Mouse (Mus musculus) limb, embryonic 15.5 days (tissue): ENCODE data around the gene Selenot. TPM values are rescaled to one million over a fixed set of nuclear protein-coding genes. Genes with fewer than 3 reads are reported as not detected.

Experiments used
- ATAC-seq: fragments of 200-750 bp; cut with Nextera tagmentation; 2 replicates; pipeline ENCODE4 v1.8.0; 2017; ENCODE audit warnings: low read depth, moderate TSS enrichment; ENCODE audit not compliant: insufficient number of reproducible peaks, low FRiP score, low TSS enrichment
- H3K27ac ChIP-seq: fragments of 300-500 bp; sonication (generic); 2 replicates; pipeline ENCODE4 v1.5.1; 2015; ENCODE audit warnings: moderate library complexity, mild to moderate bottlenecking, inconsistent platforms
- H3K27me3 ChIP-seq: fragments of 300-500 bp; sonication (generic); 2 replicates; pipeline ENCODE4 v1.6.1; 2015; ENCODE audit warnings: inconsistent platforms
- H3K36me3 ChIP-seq: fragments of 300-500 bp; sonication (generic); 2 replicates; pipeline ENCODE4 v1.6.1; 2015; ENCODE audit warnings: inconsistent platforms
- H3K4me1 ChIP-seq: fragments of 300-500 bp; sonication (generic); 2 replicates; pipeline ENCODE4 v1.6.1; 2015; ENCODE audit warnings: inconsistent platforms
- H3K4me2 ChIP-seq: fragments of 300-500 bp; sonication (generic); 2 replicates; pipeline ENCODE4 v1.6.1; 2015; ENCODE audit warnings: mild to moderate bottlenecking, inconsistent platforms
- H3K4me3 ChIP-seq: fragments of 300-500 bp; sonication (generic); 2 replicates; pipeline ENCODE4 v1.5.1; 2015; ENCODE audit warnings: mild to moderate bottlenecking, inconsistent platforms
- H3K9ac ChIP-seq: fragments of 300-500 bp; sonication (generic); 2 replicates; pipeline ENCODE4 v1.6.1; 2015; ENCODE audit warnings: inconsistent platforms
- H3K9me3 ChIP-seq: fragments of 300-500 bp; sonication (generic); 2 replicates; pipeline ENCODE4 v1.6.1; 2016; ENCODE audit warnings: inconsistent platforms
- whole genome bisulfite sequencing: fragments of 180-500 bp; shearing (Covaris S2); methylation state at CpG from one replicate; pipeline ENCODE4 v1.1.7; 2015; 5-methylcytosine and 5-hydroxymethylcytosine counted together
- polyA plus RNA-seq: library from polyadenylated mRNA; unstranded; fragments of >200 nt; fragmentation: Nextera tagmentation; extraction: Ambion mirVana; gene quantifications from 2 replicates; pipeline ENCODE4 v1.2.1, GENCODE M21; 2015

Gene Selenot
- polyA plus RNA-seq: 14.1 and 15.7 TPM in 2 replicates

- H3K27ac ChIP-seq: peak within 1 kb of the TSS; percentile 99
- 2% methylated on average over 59 of the region's 59 CpGs for WGBS
Observed at GRCm38 (mm10) chr3:58576137-58577066, at the start of gene Selenot. TSS of gene Selenot (plus strand) at chr3:58576636.

GRCm38 (mm10) chr3:58536573-58536972 is 39.9 kb upstream of the Selenot start:
- WGBS: 95% methylated on average over 3 of the region's 3 CpGs
- peaks cover 45% of the 10 kb centered on the region for H3K36me3 ChIP-seq
- no peak overlapping the region for H3K27ac ChIP-seq
- H3K9me3 ChIP-seq: no peaks in the 10 kb centered on the region
- H3K9ac ChIP-seq: no peak overlapping the region
- H3K4me3 ChIP-seq: no peak overlapping the region
- ATAC-seq: no peak
- H3K27me3 ChIP-seq: no peaks in the 10 kb centered on the region
- no peak overlapping the region for H3K4me2 ChIP-seq
- H3K4me1 ChIP-seq: no peaks in the 10 kb centered on the region

More at GRCm38 (mm10) chr3:58576137-58577066, at the start of gene Selenot:
- H3K4me2 ChIP-seq: peak within 1 kb of the TSS; percentile 40
- H3K9ac ChIP-seq: peak within 1 kb of the TSS; percentile 93
- no peaks in the 10 kb centered on the region for H3K9me3 ChIP-seq
- peak; percentile 93 for ATAC-seq
- H3K4me3 ChIP-seq: peak within 1 kb of the TSS; percentile 85
- no peaks in the 10 kb centered on the region for H3K27me3 ChIP-seq
- H3K36me3 ChIP-seq: 0 out of 2 replicates have a peak, but pooled peaks cover 2% of the 10 kb centered on the region
- H3K4me1 ChIP-seq: 0 out of 2 replicates have a peak, but pooled peaks cover 5% of the 10 kb centered on the region

- H3K36me3 ChIP-seq: peaks cover 76% of the 10 kb centered on the region
- H3K4me3 ChIP-seq: no peak overlapping the region
- H3K27ac ChIP-seq: no peak overlapping the region
- no peak overlapping the region for H3K4me2 ChIP-seq
- no peak overlapping the region for H3K9ac ChIP-seq
- H3K4me1 ChIP-seq: no peaks in the 10 kb centered on the region
- no peaks in the 10 kb centered on the region for H3K27me3 ChIP-seq
- WGBS: 71% methylated on average over 1 of the region's 1 CpGs
- H3K9me3 ChIP-seq: no peaks in the 10 kb centered on the region
- no peak for ATAC-seq
Observed at GRCm38 (mm10) chr3:58552001-58552811, 24.2 kb upstream of the Selenot start.

- peaks cover 53% of the 10 kb centered on the region for H3K36me3 ChIP-seq
- no peaks in the 10 kb centered on the region for H3K9me3 ChIP-seq
- no peak for ATAC-seq
- no peak overlapping the region for H3K4me2 ChIP-seq
- no peaks in the 10 kb centered on the region for H3K27me3 ChIP-seq
- WGBS: 88% methylated on average over 7 of the region's 7 CpGs
- H3K9ac ChIP-seq: no peak overlapping the region
- H3K4me3 ChIP-seq: no peak overlapping the region
- no peaks in the 10 kb centered on the region for H3K4me1 ChIP-seq
- no peak overlapping the region for H3K27ac ChIP-seq
Observed at GRCm38 (mm10) chr3:58556649-58557048, 19.8 kb upstream of the Selenot start.

- Histone ChIP-seq H3K27ac (no peak overlapping the region), H3K4me3 (no peak overlapping the region), H3K27me3 (no peaks in the 10 kb centered on the region), H3K36me3 (peaks cover 28% of the 10 kb centered on the region), H3K9me3 (no peaks in the 10 kb centered on the region), H3K9ac (no peak overlapping the region), H3K4me1 (no peaks in the 10 kb centered on the region), H3K4me2 (no peak overlapping the region)
- 36% methylated on average over 2 of the region's 2 CpGs for WGBS
- ATAC-seq: no peak
Observed at GRCm38 (mm10) chr3:58559887-58560286, 16.5 kb upstream of the Selenot start.

- no peak overlapping the region for H3K4me2 ChIP-seq
- H3K4me3 ChIP-seq: no peak overlapping the region
- ATAC-seq: no peak
- H3K9me3 ChIP-seq: no peaks in the 10 kb centered on the region
- H3K4me1 ChIP-seq: no peaks in the 10 kb centered on the region
- H3K9ac ChIP-seq: no peak overlapping the region
- H3K36me3 ChIP-seq: peaks cover 13% of the 10 kb centered on the region
- no peak overlapping the region for H3K27ac ChIP-seq
- H3K27me3 ChIP-seq: no peaks in the 10 kb centered on the region
- 68% methylated on average over 2 of the region's 2 CpGs for whole genome bisulfite sequencing
Observed at GRCm38 (mm10) chr3:58561437-58561836, 15.0 kb upstream of the Selenot start.

- no peaks in the 10 kb centered on the region for H3K9me3 ChIP-seq
- H3K4me1 ChIP-seq: no peaks in the 10 kb centered on the region
- no peak overlapping the region for H3K9ac ChIP-seq
- no peaks in the 10 kb centered on the region for H3K27me3 ChIP-seq
- H3K4me2 ChIP-seq: no peak overlapping the region
- 74% methylated on average over 3 of the region's 3 CpGs for WGBS
- no peak overlapping the region for H3K4me3 ChIP-seq
- H3K36me3 ChIP-seq: no peaks in the 10 kb centered on the region
- no peak for ATAC-seq
- H3K27ac ChIP-seq: no peak overlapping the region
Observed at GRCm38 (mm10) chr3:58570821-58571220, 5.6 kb upstream of the Selenot start.

- Histone ChIP-seq H3K4me2 (peak overlapping the region; percentile 40), H3K36me3 (0 out of 2 replicates have a peak, but pooled peaks cover 2% of the 10 kb centered on the region), H3K9me3 (no peaks in the 10 kb centered on the region), H3K4me3 (peak overlapping the region; percentile 85), H3K27ac (peak overlapping the region; percentile 99), H3K4me1 (0 out of 2 replicates have a peak, but pooled peaks cover 5% of the 10 kb centered on the region), H3K27me3 (no peaks in the 10 kb centered on the region), H3K9ac (peak overlapping the region; percentile 93)
- ATAC-seq: peak; percentile 54; the same call in 1 of the 2 replicates
- WGBS: 0% methylated on average over 35 of the region's 36 CpGs
Observed at GRCm38 (mm10) chr3:58577067-58577503, 649 bp downstream of the Selenot start.

GRCm38 (mm10) chr3:58577506-58578050 is 1.1 kb downstream of the Selenot start:
- 0 out of 2 replicates have a peak, but pooled peaks cover 9% of the 10 kb centered on the region for H3K4me1 ChIP-seq
- 11% methylated on average over 8 of the region's 8 CpGs for WGBS
- H3K4me2 ChIP-seq: peak overlapping the region; percentile 40
- 0 out of 2 replicates have a peak, but pooled peaks cover 2% of the 10 kb centered on the region for H3K36me3 ChIP-seq
- ATAC-seq: no peak
- no peaks in the 10 kb centered on the region for H3K9me3 ChIP-seq
- H3K9ac ChIP-seq: peak overlapping the region; percentile 93; the same call in 1 of the 2 replicates
- peak overlapping the region; percentile 85 for H3K4me3 ChIP-seq
- H3K27me3 ChIP-seq: no peaks in the 10 kb centered on the region
- H3K27ac ChIP-seq: peak overlapping the region; percentile 99; the same call in 1 of the 2 replicates

DNA sequence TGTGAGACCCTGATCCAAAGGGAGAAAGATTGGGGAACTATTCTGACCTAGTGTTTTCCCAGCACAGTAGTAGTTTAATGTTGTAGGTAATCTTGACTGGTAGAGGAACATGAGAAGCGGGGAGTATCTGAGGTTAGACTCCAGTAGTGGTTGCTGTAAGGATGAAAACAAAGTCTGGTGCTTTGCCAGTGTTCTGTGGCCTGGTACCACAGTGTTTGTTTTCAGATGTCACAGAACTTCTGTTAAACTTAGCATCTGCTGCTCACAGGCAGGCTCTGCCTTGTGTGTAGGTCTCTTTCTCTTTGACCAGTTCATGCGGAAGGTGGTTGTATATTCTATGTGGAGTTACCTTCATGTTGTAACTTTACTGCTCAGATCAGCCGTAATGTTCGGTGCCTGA is 5.1 kb downstream of the Selenot start:
- Histone ChIP-seq H3K4me1 (0 out of 2 replicates have a peak, but pooled peaks cover 10% of the 10 kb centered on the region), H3K9ac (no peak overlapping the region), H3K27ac (no peak overlapping the region), H3K9me3 (no peaks in the 10 kb centered on the region), H3K4me3 (no peak overlapping the region), H3K27me3 (no peaks in the 10 kb centered on the region), H3K36me3 (peaks cover 10% of the 10 kb centered on the region), H3K4me2 (no peak overlapping the region)
- no peak for ATAC-seq
- WGBS: 84% methylated on average over 4 of the region's 4 CpGs

- no peak for ATAC-seq
- peaks cover 17% of the 10 kb centered on the region for H3K36me3 ChIP-seq
- H3K4me1 ChIP-seq: 0 out of 2 replicates have a peak, but pooled peaks cover 10% of the 10 kb centered on the region
- H3K4me3 ChIP-seq: no peak overlapping the region
- no peaks in the 10 kb centered on the region for H3K9me3 ChIP-seq
- no peak overlapping the region for H3K9ac ChIP-seq
- H3K27ac ChIP-seq: no peak overlapping the region
- H3K4me2 ChIP-seq: no peak overlapping the region
- no peaks in the 10 kb centered on the region for H3K27me3 ChIP-seq
- WGBS: 83% methylated on average over 5 of the region's 5 CpGs
Observed at GRCm38 (mm10) chr3:58582297-58582696, 5.9 kb downstream of the Selenot start.
